Mouse (Mus musculus): ENCODE results near the gene Car5a. TPM values are rescaled to one million over a fixed set of nuclear protein-coding genes. Genes with fewer than 3 reads are reported as not detected.

Gene Car5a
- polyA plus RNA-seq, 2 experiments: 0.87 to 1.3 TPM

DNA sequence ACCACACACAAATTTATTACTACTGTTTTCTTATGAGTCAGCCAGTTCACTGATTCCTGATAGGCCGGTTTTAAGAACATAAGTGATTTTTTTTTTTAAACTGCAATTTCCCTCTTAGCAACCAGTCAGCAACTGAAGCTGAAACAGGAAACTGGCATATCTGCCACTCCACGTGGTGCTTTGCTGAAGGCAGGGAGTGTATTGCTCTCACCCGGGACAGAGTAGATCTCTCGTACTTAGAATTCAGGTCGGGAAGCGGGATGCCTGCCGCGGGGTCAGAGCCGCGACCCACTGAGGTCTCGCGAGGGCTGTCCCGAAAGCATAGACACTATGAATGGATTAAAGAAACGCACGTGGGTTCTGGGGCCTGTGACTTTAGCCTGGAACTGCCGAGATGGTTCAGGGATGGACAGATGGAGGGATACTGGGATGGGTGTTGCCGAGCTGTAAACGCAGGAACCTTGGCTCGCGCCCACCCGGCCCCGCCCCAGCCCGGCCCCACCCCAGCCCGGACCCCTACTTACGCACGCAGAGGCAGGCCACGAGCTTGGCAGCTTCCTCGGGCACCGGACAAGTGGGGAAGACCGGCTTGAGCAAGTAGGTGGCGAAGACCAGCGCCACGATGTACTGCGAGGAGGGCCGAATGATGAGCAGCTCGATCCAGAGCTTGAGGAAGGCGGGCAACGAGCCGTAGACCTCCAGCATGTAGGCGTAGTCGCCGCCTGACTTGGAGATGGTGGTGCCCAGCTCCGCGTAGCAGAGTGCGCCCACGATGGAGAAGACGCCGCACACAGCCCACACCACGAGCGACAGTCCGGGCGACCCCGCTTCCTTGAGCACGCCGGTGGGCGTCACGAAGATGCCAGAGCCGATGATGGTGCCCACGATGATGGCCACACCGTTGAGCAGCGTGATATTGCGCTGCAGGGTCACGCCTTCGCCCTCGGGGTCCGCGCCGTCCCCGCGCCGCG, 37.9 kb downstream of the Car5a start:
- under 1% methylated on average over 72 of the region's 72 CpGs for WGBS (ENCODE audit: insufficient replicate concordance)
- H3K27ac ChIP-seq: peak overlapping the region; percentile 63
- peak overlapping the region; percentile 72 to 77 for H3K4me3 ChIP-seq (ENCODE audit: insufficient read depth in 1 of 2, low read depth in 2 of 2, low read length in 2 of 2)

DNA sequence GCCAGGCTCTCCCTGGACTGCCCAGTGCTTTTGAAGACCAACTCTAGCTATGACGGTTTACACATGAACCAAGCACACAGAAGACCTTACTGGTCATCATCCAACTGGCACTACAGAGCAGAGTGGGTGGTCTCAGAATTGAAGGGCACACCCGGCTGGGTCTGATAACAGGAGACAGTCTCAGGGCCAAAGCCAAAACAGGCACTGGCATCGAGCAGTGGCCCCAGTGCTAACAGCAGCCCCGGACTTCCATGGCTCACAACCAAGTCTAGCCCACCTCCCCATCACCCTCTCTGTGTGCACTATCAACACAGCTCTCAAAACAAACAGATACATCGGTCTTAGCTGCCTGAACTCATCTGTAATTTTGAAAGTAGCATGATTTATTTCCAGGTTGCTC, 38.8 kb downstream of the Car5a start:
- peak overlapping the region; percentile 84 for H3K9ac ChIP-seq (replicated peaks)
- ATAC-seq (ENCODE audit: insufficient read depth) (no peak), DNase-seq (ENCODE audit: low read depth in 3 of 3, low spot score in 3 of 3) (no peak)
- H3K4me3 ChIP-seq (ENCODE audit: insufficient read depth in 1 of 2, low read depth in 2 of 2, low read length in 2 of 2): peak overlapping the region; percentile 72 to 77
- H3K27ac ChIP-seq: peak overlapping the region; percentile 63
- TF ChIP-seq EP300 (IDR thresholded peaks at IDR 0.05; ENCODE audit: low read depth): no peak
- no peak for TF ChIP-seq CTCF (IDR thresholded peaks at IDR 0.05; ENCODE audit: low read depth)
- no peaks in the 10 kb centered on the region for H3K9me3 ChIP-seq (ENCODE audit: control insufficient read depth, low read length)
- H3K4me1 ChIP-seq (replicated peaks; ENCODE audit: control insufficient read depth in 2 of 2, insufficient read depth in 2 of 2, low read length in 1 of 2): peaks cover 41 to 49% of the 10 kb centered on the region in 2 experiments
- 12% methylated on average over 5 of the region's 5 CpGs for WGBS (ENCODE audit: insufficient replicate concordance)
- peaks cover 16% of the 10 kb centered on the region for H3K36me3 ChIP-seq (replicated peaks; ENCODE audit: control insufficient read depth, insufficient read depth, low read depth)
- H3K27me3 ChIP-seq (ENCODE audit: control insufficient read depth, insufficient read depth, low read length): no peaks in the 10 kb centered on the region
- H3K4me2 ChIP-seq (ENCODE audit: low read depth): peak overlapping the region; percentile 70

More for the DNA sequence above, 37.9 kb downstream of the Car5a start:
- H3K9me3 ChIP-seq (ENCODE audit: control insufficient read depth, low read length): no peaks in the 10 kb centered on the region
- H3K36me3 ChIP-seq (replicated peaks; ENCODE audit: control insufficient read depth, insufficient read depth, low read depth): peaks cover 16% of the 10 kb centered on the region
- no peaks in the 10 kb centered on the region for H3K27me3 ChIP-seq (ENCODE audit: control insufficient read depth, insufficient read depth, low read length)
- H3K4me2 ChIP-seq (ENCODE audit: low read depth): peak overlapping the region; percentile 70
- DNase-seq (ENCODE audit: low read depth in 3 of 3, low spot score in 3 of 3) (peak in 1 of 3 experiments; percentile 51), ATAC-seq (ENCODE audit: insufficient read depth) (peak; percentile 46)
- peak overlapping the region; percentile 84 for H3K9ac ChIP-seq (replicated peaks)
- peaks cover 32 to 39% of the 10 kb centered on the region in 2 experiments for H3K4me1 ChIP-seq (replicated peaks; ENCODE audit: control insufficient read depth in 2 of 2, insufficient read depth in 2 of 2, low read length in 1 of 2)
- TF ChIP-seq CTCF (IDR thresholded peaks at IDR 0.05; ENCODE audit: low read depth): no peak
- no peak for TF ChIP-seq EP300 (IDR thresholded peaks at IDR 0.05; ENCODE audit: low read depth)

- Histone ChIP-seq H3K36me3 (replicated peaks; ENCODE audit: control insufficient read depth, insufficient read depth, low read depth) (peaks cover 16% of the 10 kb centered on the region), H3K27ac (peak overlapping the region; percentile 63)
- no peak for DNase-seq (ENCODE audit: low read depth in 3 of 3, low spot score in 3 of 3)
These were observed 39.3 kb downstream of the Car5a start for GRCm38 (mm10) chr8:121905420-121905819.

GRCm38 (mm10) chr8:121904999-121905398, 39.7 kb downstream of the Car5a start:
- Histone ChIP-seq H3K9me3 (ENCODE audit: control insufficient read depth, low read length) (no peaks in the 10 kb centered on the region), H3K9ac (replicated peaks) (peak overlapping the region; percentile 84), H3K4me3 (ENCODE audit: insufficient read depth in 1 of 2, low read depth in 2 of 2, low read length in 2 of 2) (peak overlapping the region; percentile 72 to 77), H3K36me3 (replicated peaks; ENCODE audit: control insufficient read depth, insufficient read depth, low read depth) (peaks cover 16% of the 10 kb centered on the region), H3K27ac (peak overlapping the region; percentile 11), H3K27me3 (ENCODE audit: control insufficient read depth, insufficient read depth, low read length) (no peaks in the 10 kb centered on the region), H3K4me1 (replicated peaks; ENCODE audit: control insufficient read depth in 2 of 2, insufficient read depth in 2 of 2, low read length in 1 of 2) (peaks cover 49 to 57% of the 10 kb centered on the region in 2 experiments), H3K4me2 (ENCODE audit: low read depth) (peak overlapping the region; percentile 70)
- ATAC-seq (ENCODE audit: insufficient read depth): no peak
- no peak for DNase-seq (ENCODE audit: low read depth in 3 of 3, low spot score in 3 of 3)
- 76% methylated on average over 9 of the region's 9 CpGs for WGBS (ENCODE audit: insufficient replicate concordance)
- TF ChIP-seq CTCF (IDR thresholded peaks at IDR 0.05; ENCODE audit: low read depth) (no peak), EP300 (IDR thresholded peaks at IDR 0.05; ENCODE audit: low read depth) (no peak)

More at GRCm38 (mm10) chr8:121905420-121905819, 39.3 kb downstream of the Car5a start:
- 47% methylated on average over 1 of the region's 1 CpGs for WGBS (ENCODE audit: insufficient replicate concordance)
- ATAC-seq (ENCODE audit: insufficient read depth): no peak
- Histone ChIP-seq H3K4me1 (replicated peaks; ENCODE audit: control insufficient read depth in 2 of 2, insufficient read depth in 2 of 2, low read length in 1 of 2) (peaks cover 45 to 53% of the 10 kb centered on the region in 2 experiments), H3K9ac (replicated peaks) (peak overlapping the region; percentile 84), H3K4me3 (ENCODE audit: insufficient read depth in 1 of 2, low read depth in 2 of 2, low read length in 2 of 2) (peak overlapping the region; percentile 72 to 77), H3K9me3 (ENCODE audit: control insufficient read depth, low read length) (no peaks in the 10 kb centered on the region), H3K27me3 (ENCODE audit: control insufficient read depth, insufficient read depth, low read length) (no peaks in the 10 kb centered on the region), H3K4me2 (ENCODE audit: low read depth) (peak overlapping the region; percentile 70)
- TF ChIP-seq EP300 (IDR thresholded peaks at IDR 0.05; ENCODE audit: low read depth): no peak
- no peak for TF ChIP-seq CTCF (IDR thresholded peaks at IDR 0.05; ENCODE audit: low read depth)

- peak; percentile 59 for TF ChIP-seq CTCF (IDR thresholded peaks at IDR 0.05; ENCODE audit: low read depth)
- no peak for TF ChIP-seq EP300 (IDR thresholded peaks at IDR 0.05; ENCODE audit: low read depth)
- no peaks in the 10 kb centered on the region for H3K9me3 ChIP-seq (ENCODE audit: control insufficient read depth, low read length)
- DNase-seq (ENCODE audit: low read depth in 3 of 3, low spot score in 3 of 3): no peak
- no peak for ATAC-seq (ENCODE audit: insufficient read depth)
- H3K27me3 ChIP-seq (ENCODE audit: control insufficient read depth, insufficient read depth, low read length): no peaks in the 10 kb centered on the region
- peak overlapping the region; percentile 72 to 77; a peak in 3 of 4 replicates for H3K4me3 ChIP-seq (ENCODE audit: insufficient read depth in 1 of 2, low read depth in 2 of 2, low read length in 2 of 2)
- H3K36me3 ChIP-seq (replicated peaks; ENCODE audit: control insufficient read depth, insufficient read depth, low read depth): peaks cover 16% of the 10 kb centered on the region
- H3K9ac ChIP-seq (replicated peaks): no peak overlapping the region
- H3K4me1 ChIP-seq (replicated peaks; ENCODE audit: control insufficient read depth in 2 of 2, insufficient read depth in 2 of 2, low read length in 1 of 2): peaks cover 49 to 61% of the 10 kb centered on the region in 2 experiments
- peak overlapping the region; percentile 70 for H3K4me2 ChIP-seq (ENCODE audit: low read depth)
- 45% methylated on average over 6 of the region's 6 CpGs for WGBS (ENCODE audit: insufficient replicate concordance)
- no peak overlapping the region for H3K27ac ChIP-seq
These were observed 40.7 kb downstream of the Car5a start for GRCm38 (mm10) chr8:121903977-121904376.
